Mouse (Mus musculus) olfactory bulb, adult 2 months (tissue): ENCODE data around the gene Cnpy3. TPM values are rescaled to one million over a fixed set of nuclear protein-coding genes. Genes with fewer than 3 reads are reported as not detected.

ENCODE experiments used
- H3K27ac ChIP-seq: fragments of 200-500 bp; 2 replicates; pipeline ENCODE4 v1.5.1; 2012; ENCODE audit warnings: low read depth, low read length; ENCODE audit not compliant: insufficient read depth
- H3K4me1 ChIP-seq: fragments of 200-500 bp; 2 replicates; pipeline ENCODE4 v1.6.1; 2012; ENCODE audit warnings: low read length; ENCODE audit not compliant: control insufficient read depth, insufficient read depth
- H3K4me3 ChIP-seq: fragments of 200-500 bp; 2 replicates; pipeline ENCODE4 v1.5.1; 2012; ENCODE audit warnings: mild to moderate bottlenecking, low read depth, low read length, moderate library complexity; ENCODE audit not compliant: insufficient read depth
- CTCF ChIP-seq: fragments of 200-500 bp; IDR thresholded peaks from 2 replicates; pipeline ENCODE4 v1.5.1; 2012; ENCODE audit warnings: low read depth, mild to moderate bottlenecking, low read length, moderate library complexity; ENCODE audit not compliant: insufficient read depth
- POLR2A ChIP-seq: fragments of 200-500 bp; IDR thresholded peaks from 2 replicates; pipeline ENCODE4 v1.6.1; 2012; ENCODE audit warnings: mild to moderate bottlenecking, low read depth, low read length, moderate library complexity; ENCODE audit not compliant: insufficient read depth
- WGBS: fragments of 180-500 bp; shearing (Covaris S2); methylation state at CpG from one replicate; pipeline ENCODE4 v1.1.7; 2018; 5-methylcytosine and 5-hydroxymethylcytosine counted together
- polyA plus RNA-seq: library from polyadenylated mRNA; stranded (reverse); fragments of >200 nt; gene quantifications from 2 replicates; pipeline ENCODE4 v1.2.4, GENCODE M21; 2012; ENCODE audit warnings: low replicate concordance; ENCODE audit not compliant: missing spikeins, insufficient read depth, insufficient read length

Cnpy3 gene
- polyA plus RNA-seq, 1 experiment = not detected

DNA sequence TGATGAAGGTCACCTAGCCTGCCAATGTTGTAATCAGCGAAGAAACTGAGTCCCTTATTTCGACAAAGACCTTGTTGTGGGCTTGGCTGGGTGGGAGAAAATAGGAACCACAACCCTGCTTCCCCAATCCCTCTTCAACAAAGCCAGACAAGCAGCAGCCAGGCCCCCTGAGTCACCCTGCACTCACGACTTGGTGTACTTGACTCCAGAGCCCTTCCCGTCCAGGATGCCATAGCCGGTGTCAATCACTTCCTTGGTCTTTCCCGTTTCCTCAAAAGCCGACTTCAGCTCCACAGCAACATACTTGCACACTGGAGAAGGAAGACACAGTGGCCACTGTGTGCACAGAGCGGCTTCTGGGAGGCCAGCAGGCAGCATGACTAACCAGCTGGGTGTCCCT is 4.8 kb downstream of the Cnpy3 start:
- Histone ChIP-seq H3K4me1 (peaks cover 9% of the 10 kb centered on the region; the same call in 1 of the 2 replicates), H3K27ac (no peak overlapping the region), H3K4me3 (no peak overlapping the region)
- 78% methylated on average over 8 of the region's 8 CpGs for WGBS
- no peak for TF ChIP-seq CTCF
- no peak for TF ChIP-seq POLR2A

- no peak overlapping the region for H3K27ac ChIP-seq
- H3K4me3 ChIP-seq = no peak overlapping the region
- WGBS = 90% methylated on average over 2 of the region's 2 CpGs
- TF ChIP-seq CTCF = no peak
- no peak for TF ChIP-seq POLR2A
- peaks cover 4% of the 10 kb centered on the region; the same call in 1 of the 2 replicates for H3K4me1 ChIP-seq
Measured at GRCm38 (mm10) chr17:46745506-46745905, 6.5 kb downstream of the Cnpy3 start.

GRCm38 (mm10) chr17:46742986-46743385 is 9.0 kb downstream of the Cnpy3 start:
- H3K4me3 ChIP-seq = no peak overlapping the region
- H3K4me1 ChIP-seq = no peaks in the 10 kb centered on the region
- 64% methylated on average over 9 of the region's 9 CpGs for WGBS
- TF ChIP-seq CTCF (no peak), POLR2A (no peak)
- no peak overlapping the region for H3K27ac ChIP-seq

DNA sequence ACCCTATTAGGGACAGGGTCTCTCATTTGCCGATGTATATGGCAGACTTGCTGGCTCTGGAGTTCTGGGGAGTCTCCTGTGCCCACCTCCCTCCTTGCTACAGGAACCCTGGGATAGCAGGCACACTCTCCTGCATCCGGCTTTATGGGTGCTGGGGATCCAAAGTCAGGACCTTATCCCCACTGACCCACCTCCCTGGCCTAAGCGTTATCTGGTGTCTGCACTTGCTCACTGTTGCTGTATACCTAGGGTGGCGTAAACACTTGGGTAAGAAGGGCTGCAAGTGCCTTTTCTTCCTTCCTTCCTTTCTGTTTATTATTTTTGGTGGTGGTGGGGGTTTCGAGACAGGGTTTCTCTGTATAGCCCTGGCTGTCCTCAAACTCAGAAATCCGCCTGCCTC is 10.7 kb downstream of the Cnpy3 start:
- TF ChIP-seq CTCF (no peak), POLR2A (no peak)
- Histone ChIP-seq H3K4me3 (no peak overlapping the region), H3K4me1 (no peaks in the 10 kb centered on the region), H3K27ac (no peak overlapping the region)
- WGBS = 94% methylated on average over 6 of the region's 6 CpGs

- WGBS = 59% methylated on average over 9 of the region's 10 CpGs
- no peak overlapping the region for H3K4me3 ChIP-seq
- H3K27ac ChIP-seq = no peak overlapping the region
- TF ChIP-seq POLR2A (no peak), CTCF (no peak)
- H3K4me1 ChIP-seq = no peaks in the 10 kb centered on the region
Measured at GRCm38 (mm10) chr17:46736160-46736559, 15.9 kb downstream of the Cnpy3 start.

GRCm38 (mm10) chr17:46735287-46735686 is 16.7 kb downstream of the Cnpy3 start:
- TF ChIP-seq POLR2A = no peak
- TF ChIP-seq CTCF = no peak
- no peak overlapping the region for H3K27ac ChIP-seq
- WGBS = 87% methylated on average over 7 of the region's 7 CpGs
- no peaks in the 10 kb centered on the region for H3K4me1 ChIP-seq
- no peak overlapping the region for H3K4me3 ChIP-seq

GRCm38 (mm10) chr17:46734055-46734454 is 18.0 kb downstream of the Cnpy3 start:
- Histone ChIP-seq H3K4me3 (no peak overlapping the region), H3K4me1 (peaks cover under 1% of the 10 kb centered on the region; the same call in 1 of the 2 replicates), H3K27ac (no peak overlapping the region)
- 96% methylated on average over 3 of the region's 3 CpGs for WGBS
- no peak for TF ChIP-seq POLR2A

GRCm38 (mm10) chr17:46728904-46729318 is 23.1 kb downstream of the Cnpy3 start, which contains the start of gene Gnmt:
Gene Gnmt, minus strand, starts transcription at chr17:46729168.
- no peak within 1 kb of the TSS for H3K27ac ChIP-seq
- peaks cover 5% of the 10 kb centered on the region; the same call in 1 of the 2 replicates for H3K4me1 ChIP-seq
- H3K4me3 ChIP-seq = no peak within 1 kb of the TSS
- WGBS = 26% methylated on average over 24 of the region's 24 CpGs
- no peak for TF ChIP-seq CTCF
- TF ChIP-seq POLR2A = no peak

- TF ChIP-seq POLR2A (no peak), CTCF (no peak)
- H3K4me3 ChIP-seq = no peak overlapping the region
- whole genome bisulfite sequencing = 56% methylated on average over 11 of the region's 11 CpGs
- peaks cover 5% of the 10 kb centered on the region; the same call in 1 of the 2 replicates for H3K4me1 ChIP-seq
- no peak overlapping the region for H3K27ac ChIP-seq
Measured at GRCm38 (mm10) chr17:46728496-46728895, 23.5 kb downstream of the Cnpy3 start.

DNA sequence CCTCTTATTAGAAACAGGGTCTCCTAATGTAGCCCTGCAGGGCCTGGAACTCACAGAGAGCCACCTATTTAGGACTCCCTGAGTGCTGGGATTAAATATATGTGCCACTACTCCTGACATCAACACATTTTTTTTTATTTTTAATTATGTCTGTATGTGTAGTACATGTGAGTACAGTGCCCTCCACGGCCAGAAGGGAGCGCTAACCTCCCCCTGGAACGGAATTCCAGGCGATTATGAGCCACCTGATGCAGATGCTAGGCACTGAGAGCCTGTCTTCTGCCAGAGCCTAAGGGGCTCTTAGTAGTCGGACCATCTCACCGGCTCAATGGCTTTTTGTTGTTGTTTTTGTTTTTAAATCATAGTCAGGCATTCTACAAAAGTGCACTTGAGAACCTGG is 24.0 kb downstream of the Cnpy3 start:
- Histone ChIP-seq H3K27ac (no peak overlapping the region), H3K4me1 (peaks cover 5% of the 10 kb centered on the region; the same call in 1 of the 2 replicates), H3K4me3 (no peak overlapping the region)
- WGBS = 45% methylated on average over 6 of the region's 6 CpGs
- TF ChIP-seq CTCF (no peak), POLR2A (no peak)
